Mouse (Mus musculus) CD4-positive helper T cell, adult 2 months (primary cell): ENCODE results near the gene Asna1.

Source experiments
- DNase-seq: peaks from one replicate; pipeline ENCODE4 v3.0.0-alpha.2; 2012; ENCODE audit warnings: low read depth, missing footprints, low spot score

Asna1 gene

GRCm38 (mm10) chr8:85035165-85035727 lies 10.2 kb upstream of the Asna1 start:
- no peak for DNase-seq

- DNase-seq, result peak; percentile 90
These were observed 9.7 kb upstream of the Asna1 start for GRCm38 (mm10) chr8:85034764-85035163.

DNA sequence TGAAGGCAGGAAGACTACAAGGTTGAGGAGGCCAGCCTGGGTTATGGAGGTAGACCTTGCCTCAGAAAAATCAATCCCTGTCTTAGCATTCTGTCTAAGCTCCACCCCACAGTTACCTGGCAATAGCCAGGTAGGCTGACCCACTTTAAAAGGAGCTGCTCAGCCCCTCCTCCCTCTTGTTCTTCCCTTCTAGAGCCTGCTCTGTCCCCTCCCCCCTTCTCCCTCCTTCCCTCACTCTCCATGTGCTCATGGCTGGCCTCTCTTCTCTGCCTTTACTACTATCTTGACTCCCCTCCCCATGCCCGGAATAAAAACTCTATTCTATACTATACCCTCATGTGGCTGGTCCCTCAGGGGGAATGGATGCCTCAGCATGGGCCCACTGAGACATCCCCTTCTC lies 8.8 kb upstream of the Asna1 start:
- DNase-seq, result no peak

DNA sequence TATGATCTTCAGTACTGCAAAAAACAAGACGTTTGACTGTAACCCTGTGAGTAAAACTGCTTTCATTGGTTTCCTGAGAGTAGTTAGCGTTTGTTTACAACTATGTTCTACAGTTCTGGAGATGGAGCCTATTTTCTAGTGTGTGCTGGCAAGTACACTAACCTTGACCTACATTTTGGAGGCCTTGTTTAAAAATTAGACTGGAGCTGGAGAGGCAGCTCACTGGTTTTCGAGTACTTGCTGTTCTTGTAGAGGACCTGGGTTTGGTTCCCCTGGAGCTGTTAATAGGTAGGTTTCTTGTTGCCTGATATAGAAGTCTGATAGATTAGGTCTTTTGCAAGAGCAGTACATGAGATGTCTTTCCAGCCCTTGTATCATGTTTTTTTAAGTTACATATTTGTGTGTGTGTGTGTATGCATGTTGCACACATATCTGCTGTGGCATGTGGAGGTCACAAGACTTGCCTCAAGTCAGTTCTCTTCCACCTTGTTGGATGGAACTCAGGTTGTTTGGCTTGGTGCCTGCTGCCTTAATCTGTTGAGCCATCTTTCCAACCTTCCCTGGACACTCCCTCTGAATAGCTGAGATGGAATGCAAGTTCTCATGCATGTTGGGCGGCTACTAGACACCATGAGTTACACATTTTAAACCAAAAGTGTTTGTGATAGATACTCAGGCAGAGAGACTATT lies 7.7 kb upstream of the Asna1 start:
- DNase-seq, result no peak

GRCm38 (mm10) chr8:85029271-85029670 lies 4.2 kb upstream of the Asna1 start:
- DNase-seq, result no peak

DNA sequence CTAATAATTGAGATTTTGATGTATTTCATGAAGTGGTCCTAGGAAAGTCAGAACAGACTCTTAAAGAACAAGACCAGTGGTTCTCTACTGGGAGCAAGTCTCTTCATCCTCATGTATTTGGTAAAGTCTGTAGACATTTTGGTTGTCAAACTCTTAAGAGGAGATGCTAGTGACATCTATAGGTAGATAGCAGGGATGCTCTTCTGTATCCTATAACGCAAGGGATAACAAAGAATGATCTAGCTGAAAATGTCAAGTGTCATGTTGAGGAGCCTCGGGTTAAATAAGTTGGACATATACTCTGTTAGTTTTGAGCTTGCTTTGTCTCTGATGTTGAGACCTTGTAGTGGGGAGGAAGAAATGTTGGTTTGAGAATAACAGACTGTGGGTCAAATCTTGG lies 2.8 kb upstream of the Asna1 start:
- peak; percentile 44 for DNase-seq

- peak; percentile 33 for DNase-seq
These were observed 2.4 kb upstream of the Asna1 start for GRCm38 (mm10) chr8:85027516-85027855.

DNA sequence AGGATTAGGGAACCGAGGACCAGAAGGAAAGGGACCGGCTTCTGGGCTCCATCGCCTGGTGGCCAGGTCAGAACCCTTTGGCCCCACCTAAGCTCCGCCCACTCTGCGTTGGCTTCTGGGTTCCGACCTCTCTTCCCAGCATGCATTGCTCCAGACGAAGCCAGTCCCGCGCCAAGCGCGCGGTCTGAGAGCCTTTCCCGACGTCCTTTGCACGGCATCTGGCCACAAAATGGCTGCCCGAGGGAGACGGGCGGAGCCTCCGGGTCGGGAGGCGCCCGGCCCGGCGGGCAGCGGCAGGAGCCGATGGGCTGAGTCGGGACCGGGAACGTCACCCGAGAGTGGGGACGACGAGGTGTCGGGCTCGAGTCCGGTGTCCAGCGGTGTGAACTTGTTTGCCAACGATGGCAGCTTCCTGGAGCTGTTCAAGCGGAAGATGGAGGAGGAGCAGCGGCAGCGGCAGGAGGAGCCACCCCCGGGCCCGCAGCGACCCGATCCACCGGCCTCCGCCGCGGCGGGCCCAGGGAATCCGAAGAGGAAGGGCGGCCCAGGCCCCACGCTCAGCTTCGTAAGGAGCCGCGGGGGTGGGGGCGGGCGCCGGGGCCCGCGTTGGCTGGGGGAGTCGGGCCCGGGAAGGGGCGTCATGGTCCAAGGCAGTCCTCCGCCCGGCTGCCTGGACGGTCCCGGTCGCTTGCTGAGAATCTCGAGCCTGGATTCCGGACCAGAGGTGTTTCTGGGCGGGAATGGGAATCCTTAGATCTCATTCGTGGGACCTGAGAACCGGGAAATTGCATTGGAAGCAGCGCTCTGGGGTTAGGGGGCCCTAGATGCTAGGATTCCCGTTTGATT lies 1.8 kb upstream of the Asna1 start, which contains the start of gene Trir:
Gene Trir, plus strand, starts transcription at position 154 of the 846 bp plus-strand sequence.
- peak; percentile 95 for DNase-seq

DNA sequence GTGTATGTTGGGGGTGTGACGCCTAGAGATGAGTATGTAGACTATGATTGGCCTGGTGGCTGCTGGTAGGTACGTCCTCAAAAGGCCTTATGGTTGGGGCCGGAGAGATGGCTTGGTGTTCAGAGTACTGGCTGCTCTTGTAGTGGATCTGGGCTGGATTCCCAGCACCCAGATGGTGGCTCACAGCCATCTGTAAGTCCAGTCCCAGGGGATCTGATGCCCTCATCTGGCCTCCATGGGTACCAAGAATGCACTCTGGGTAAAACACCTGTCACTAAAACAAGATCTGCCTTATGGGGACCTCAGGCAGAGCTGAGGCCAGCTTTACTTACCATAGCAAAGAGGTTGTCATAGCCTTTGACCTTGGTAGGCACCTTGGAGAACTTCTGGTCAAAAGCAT lies 1.2 kb downstream of the Asna1 start:
- no peak for DNase-seq

- no peak for DNase-seq
These were observed 3.5 kb downstream of the Asna1 start for GRCm38 (mm10) chr8:85021514-85022055.

DNA sequence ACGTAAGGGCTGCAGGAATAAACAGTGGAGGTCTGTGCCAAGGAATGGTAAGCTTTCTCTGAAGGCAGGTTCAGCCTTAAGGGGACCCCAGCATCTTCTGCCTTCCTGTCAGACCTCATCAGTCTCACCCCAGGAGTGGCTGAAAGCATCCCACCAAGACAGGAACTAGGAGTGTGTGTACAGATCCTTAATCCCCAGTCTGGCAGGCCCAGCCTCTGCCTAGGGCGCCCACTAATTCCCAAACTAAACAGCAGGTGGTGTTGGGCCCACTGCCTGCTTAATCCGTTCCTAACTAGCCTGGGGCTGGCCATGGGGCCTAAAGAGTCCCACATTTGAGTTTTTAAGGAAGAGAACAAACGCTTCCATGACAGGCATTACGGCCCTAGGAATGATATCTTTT lies 7.9 kb downstream of the Asna1 start:
- no peak for DNase-seq

- DNase-seq, result no peak
These were observed 8.4 kb downstream of the Asna1 start for GRCm38 (mm10) chr8:85016724-85017123.

GRCm38 (mm10) chr8:85014431-85014830 lies 10.7 kb downstream of the Asna1 start, which contains the start of gene Best2:
Gene Best2, minus strand, starts transcription at chr8:85014531.
- no peak for DNase-seq

- DNase-seq, result peak; percentile 85
These were observed 11.7 kb downstream of the Asna1 start for GRCm38 (mm10) chr8:85013230-85013840.

GRCm38 (mm10) chr8:85011242-85011641 lies 13.8 kb downstream of the Asna1 start:
- DNase-seq, result no peak

DNA sequence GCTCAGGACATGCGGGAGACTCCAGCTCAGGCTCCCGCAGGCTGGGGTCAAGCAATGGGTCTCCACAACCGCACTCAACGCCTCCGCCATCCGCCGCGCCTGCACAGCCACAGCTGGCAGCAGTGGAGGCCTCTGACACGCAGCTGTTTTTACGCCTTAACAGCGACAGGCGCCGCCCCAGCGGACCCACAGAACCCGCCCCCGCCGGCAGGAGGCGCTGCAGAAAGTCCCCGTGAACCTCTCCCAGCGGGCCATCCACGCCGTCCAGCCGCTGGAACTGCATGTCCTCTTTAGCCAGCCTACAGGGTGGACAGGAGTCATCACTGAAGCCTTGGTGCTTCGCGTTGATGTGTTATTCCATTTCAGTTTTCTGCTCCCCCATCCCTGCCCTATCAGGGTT lies 17.4 kb downstream of the Asna1 start:
- DNase-seq, result peak; percentile 50

DNA sequence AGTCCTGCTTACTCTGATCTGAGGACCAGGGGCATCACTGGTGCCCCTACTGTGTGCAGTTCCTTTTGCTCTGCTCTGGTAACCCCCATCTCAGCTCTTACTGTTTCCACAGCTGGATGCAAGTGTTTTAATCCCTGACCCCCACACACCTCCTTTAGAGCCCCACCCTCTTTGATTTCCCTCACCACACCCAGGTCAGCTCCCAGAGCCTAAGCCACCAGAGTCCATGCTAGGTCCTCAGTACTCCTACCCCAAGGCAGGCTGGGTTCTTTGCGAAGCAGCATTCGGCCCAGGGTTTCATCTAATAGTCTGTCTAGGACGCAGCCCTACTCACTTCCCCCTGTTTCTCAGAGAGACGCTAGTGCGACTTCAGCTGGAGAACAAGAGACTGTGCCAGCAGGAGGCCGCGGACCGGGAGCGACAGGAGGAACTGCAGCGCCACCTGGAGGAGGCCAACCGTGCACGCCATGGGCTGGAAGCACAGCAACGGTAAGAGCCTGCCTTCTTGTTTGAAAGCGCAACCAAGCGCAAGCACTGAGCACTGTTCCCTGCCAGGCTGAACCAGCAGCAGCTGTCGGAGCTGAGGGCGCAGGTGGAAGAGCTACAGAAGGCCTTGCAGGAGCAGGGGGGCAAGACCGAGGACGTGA lies 27.3 kb downstream of the Asna1 start:
- peak; percentile 90 for DNase-seq

DNA sequence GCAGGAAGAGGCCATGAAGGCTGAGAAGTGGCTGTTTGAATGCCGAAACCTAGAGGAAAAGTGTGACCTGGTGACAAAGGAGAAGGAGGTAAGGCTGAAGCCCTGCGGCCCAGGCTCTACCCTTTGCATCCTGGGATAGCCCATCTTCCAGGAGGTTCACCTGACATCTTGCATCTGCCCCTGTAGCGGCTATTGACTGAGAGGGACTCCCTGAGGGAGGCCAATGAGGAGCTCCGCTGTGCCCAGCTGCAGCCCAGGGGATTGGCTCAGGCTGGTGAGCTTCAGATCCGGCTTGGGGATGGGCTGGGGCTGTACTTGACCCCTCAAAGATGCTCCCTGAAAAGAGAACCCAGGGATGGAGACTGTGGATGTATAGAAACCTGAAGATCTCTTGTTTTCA lies 28.1 kb downstream of the Asna1 start:
- DNase-seq, result no peak

- no peak for DNase-seq
These were observed 29.4 kb downstream of the Asna1 start for GRCm38 (mm10) chr8:84995680-84996079.

DNA sequence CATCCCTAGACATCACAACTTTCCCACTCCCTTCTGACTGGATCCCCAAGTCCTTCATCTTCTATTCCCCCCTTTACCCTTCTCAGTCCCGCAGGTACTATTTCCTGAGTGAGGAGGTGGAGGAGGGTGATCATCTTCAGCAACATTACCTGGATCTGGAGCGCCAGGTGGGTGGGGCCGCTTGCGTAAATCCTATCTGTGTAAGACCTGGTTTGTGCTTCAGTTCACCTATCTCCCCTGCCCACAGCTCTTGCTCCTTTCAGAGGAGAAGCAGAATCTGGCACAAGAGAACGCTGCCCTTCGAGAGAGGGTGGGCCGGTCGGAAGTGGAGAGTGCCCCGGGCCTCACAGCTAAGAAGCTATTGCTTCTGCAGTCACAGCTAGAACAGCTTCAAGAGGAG lies 30.7 kb downstream of the Asna1 start:
- DNase-seq, result no peak

- peak; percentile 80 for DNase-seq
These were observed 34.2 kb downstream of the Asna1 start for GRCm38 (mm10) chr8:84990836-84991235.
